Mouse (Mus musculus): ENCODE measurements at regions not wholly inside any gene's neighbourhood (a gene's known extent, or its start where the extent isn't known, plus 50 kb on each side); places are given as distances from the start of the nearest gene placed in this dataset.

DNA sequence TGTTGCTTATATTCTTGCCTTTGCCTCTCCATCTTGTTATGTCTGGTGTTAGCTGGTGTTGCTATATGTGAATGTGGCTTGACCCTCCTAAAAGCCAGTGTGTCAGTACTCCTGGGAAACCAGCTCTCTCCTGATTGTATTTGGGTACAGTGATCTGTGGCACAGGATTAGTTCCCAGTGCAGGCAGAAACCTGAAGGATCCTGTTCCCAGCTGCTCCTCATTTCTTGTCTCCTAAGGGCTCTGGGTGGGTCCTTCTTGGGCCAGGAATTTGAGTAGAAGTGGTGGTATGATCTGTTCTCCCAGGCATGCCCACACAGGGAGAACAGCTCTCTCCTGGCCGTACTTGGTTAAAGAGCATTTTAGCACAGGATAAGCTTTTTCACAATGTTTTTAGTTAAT is 286.2 kb upstream of the Cypt12 start:
- Histone ChIP-seq H3K36me3 (ENCODE audit: insufficient read depth, low read length) (no peaks in the 10 kb centered on the region), H3K27me3 (ENCODE audit: insufficient read depth, low read length) (no peaks in the 10 kb centered on the region), H3K27ac (no peak overlapping the region), H3K4me1 (ENCODE audit: insufficient read depth, low read length) (no peaks in the 10 kb centered on the region), H3K9ac (replicated peaks; ENCODE audit: low read length) (no peak overlapping the region), H3K9me3 (ENCODE audit: low read length) (no peaks in the 10 kb centered on the region), H3K4me3 (ENCODE audit: low read length) (no peak overlapping the region), H3K4me2 (ENCODE audit: low read depth, low read length) (no peak overlapping the region)
- WGBS: 89% methylated on average over 1 of the region's 1 CpGs
- DNase-seq (ENCODE audit: low spot score) (no peak), ATAC-seq (no peak)
- TF ChIP-seq CTCF (IDR thresholded peaks at IDR 0.05; ENCODE audit: low read depth): no peak

DNA sequence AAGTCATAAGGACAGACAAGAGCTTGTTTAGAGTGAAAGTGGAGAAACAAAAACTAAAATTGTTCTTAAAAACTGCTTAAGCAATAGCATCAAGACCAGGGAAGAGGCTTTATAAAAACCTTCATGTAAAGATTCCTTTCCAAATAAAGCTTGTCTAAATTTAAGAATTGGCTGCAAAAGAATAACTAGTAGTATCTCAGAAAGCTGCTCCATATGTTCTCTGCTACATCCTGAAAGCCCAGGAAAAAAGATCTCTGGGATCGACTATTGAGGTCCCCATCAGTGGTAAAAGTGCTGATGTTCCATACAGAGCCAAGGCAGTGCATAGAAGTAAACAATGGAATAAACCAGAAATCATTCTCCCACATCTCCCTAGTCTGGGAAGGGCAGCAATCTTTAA is 281.2 kb upstream of the Cypt12 start:
- Histone ChIP-seq H3K36me3 (ENCODE audit: insufficient read depth, low read length) (no peaks in the 10 kb centered on the region), H3K4me3 (ENCODE audit: low read length) (no peak overlapping the region), H3K27ac (no peak overlapping the region), H3K27me3 (ENCODE audit: insufficient read depth, low read length) (no peaks in the 10 kb centered on the region), H3K4me2 (ENCODE audit: low read depth, low read length) (no peak overlapping the region), H3K9ac (replicated peaks; ENCODE audit: low read length) (no peak overlapping the region), H3K4me1 (ENCODE audit: insufficient read depth, low read length) (no peaks in the 10 kb centered on the region), H3K9me3 (ENCODE audit: low read length) (no peaks in the 10 kb centered on the region)
- DNase-seq (ENCODE audit: low spot score) (no peak), ATAC-seq (no peak)
- TF ChIP-seq CTCF (IDR thresholded peaks at IDR 0.05; ENCODE audit: low read depth): no peak
- WGBS: 84% methylated on average over 1 of the region's 1 CpGs

DNA sequence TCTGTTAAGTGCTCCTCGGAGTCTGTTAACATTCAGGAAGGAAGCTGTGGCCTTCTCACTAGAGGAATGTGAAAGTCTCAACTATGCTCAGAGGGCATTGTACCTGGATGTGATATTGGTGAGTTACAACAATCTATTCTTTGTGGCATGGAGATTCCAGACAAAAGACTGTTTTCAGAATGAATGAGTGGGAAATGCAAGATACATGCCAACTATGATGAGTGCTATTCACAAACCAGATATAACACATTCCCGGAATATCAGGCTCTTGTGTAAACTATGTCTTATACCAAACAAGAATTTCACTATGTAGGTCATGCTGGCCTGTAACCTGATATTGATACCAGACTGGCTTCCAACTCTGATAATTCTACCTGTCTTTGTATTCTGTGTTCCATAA is 279.4 kb upstream of the Cypt12 start:
- ATAC-seq (no peak), DNase-seq (ENCODE audit: low spot score) (no peak)
- TF ChIP-seq CTCF (IDR thresholded peaks at IDR 0.05; ENCODE audit: low read depth): no peak
- H3K4me1 ChIP-seq (ENCODE audit: insufficient read depth, low read length): no peaks in the 10 kb centered on the region
- no peak overlapping the region for H3K9ac ChIP-seq (replicated peaks; ENCODE audit: low read length)
- H3K27ac ChIP-seq: no peak overlapping the region
- no peaks in the 10 kb centered on the region for H3K27me3 ChIP-seq (ENCODE audit: insufficient read depth, low read length)
- H3K36me3 ChIP-seq (ENCODE audit: insufficient read depth, low read length): no peaks in the 10 kb centered on the region
- no peaks in the 10 kb centered on the region for H3K9me3 ChIP-seq (ENCODE audit: low read length)
- H3K4me3 ChIP-seq (ENCODE audit: low read length): no peak overlapping the region
- 81% methylated on average over 2 of the region's 2 CpGs for WGBS
- no peak overlapping the region for H3K4me2 ChIP-seq (ENCODE audit: low read depth, low read length)
